Mouse (Mus musculus) CD8-positive naive resting alpha-beta T cell, adult 57 days (primary cell): Measurements from ENCODE around the gene Gm21708. TPM values are rescaled to one million over a fixed set of nuclear protein-coding genes. Genes with fewer than 3 reads are reported as not detected.

Experiments
- total RNA-seq: library from RNA; stranded (reverse); gene quantifications from one replicate; pipeline ENCODE4 v1.2.4, GENCODE M21; 2023

Gm21708 gene
- not detected for total RNA-seq

DNA sequence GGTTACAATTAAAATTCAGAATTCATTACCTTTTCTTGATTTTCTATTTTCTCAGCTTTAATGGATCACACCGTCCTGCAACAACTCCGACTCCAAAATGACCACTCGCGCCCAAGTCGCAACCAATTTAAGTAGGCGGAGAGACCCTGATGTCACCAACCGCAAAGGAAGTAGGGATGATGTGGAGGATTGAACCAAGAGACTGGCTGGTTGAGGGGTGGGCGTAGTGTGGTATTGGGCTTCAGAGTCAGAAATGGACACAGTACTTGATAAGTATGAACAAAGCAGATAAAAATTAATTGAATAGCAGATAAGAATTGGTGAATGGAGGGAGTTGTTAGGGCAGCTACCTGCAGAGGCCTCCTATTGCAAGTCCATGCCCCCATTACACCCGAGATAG lies at the start of gene Gm21708, which contains the start of gene Gm21704:
Gene Gm21708 (minus strand): TSS at position 101 of the 400 bp plus-strand sequence.
Gene Gm21704 (minus strand): TSS at position 101 of the 400 bp plus-strand sequence.

Other genes starting within 250 kb of the Gm21708 start
- gene Gm21677, start 103.7 kb downstream of the Gm21708 start, total RNA-seq: not detected
- not detected for gene Gm21693, start 64.8 kb downstream of the Gm21708 start, total RNA-seq
- not detected for gene Gm21704, start within 50 bp of the Gm21708 start, total RNA-seq